Mouse (Mus musculus): ENCODE results near the gene Tmem132a. TPM values are rescaled to one million over a fixed set of nuclear protein-coding genes. Genes with fewer than 3 reads are reported as not detected.

Tmem132a gene
- polyA plus RNA-seq, 1 experiment, result 200 TPM

- Histone ChIP-seq H3K27ac (ENCODE audit: insufficient read depth, low read length) (no peak overlapping the region), H3K4me3 (ENCODE audit: insufficient read depth, low read length) (no peak overlapping the region), H3K4me1 (ENCODE audit: control insufficient read depth, insufficient read depth, low read length) (no peaks in the 10 kb centered on the region)
- TF ChIP-seq CTCF (IDR thresholded peaks at IDR 0.05; ENCODE audit: extremely low read depth, insufficient read depth, low read length), result no peak
- TF ChIP-seq POLR2A (IDR thresholded peaks at IDR 0.05; ENCODE audit: extremely low read depth, insufficient read depth, low read length), result no peak
These were observed 47.2 kb downstream of the Tmem132a start for GRCm38 (mm10) chr19:10822534-10822933.

GRCm38 (mm10) chr19:10821319-10821718 is 48.4 kb downstream of the Tmem132a start:
- Histone ChIP-seq H3K27ac (ENCODE audit: insufficient read depth, low read length) (no peak overlapping the region), H3K4me1 (ENCODE audit: control insufficient read depth, insufficient read depth, low read length) (no peaks in the 10 kb centered on the region), H3K4me3 (ENCODE audit: insufficient read depth, low read length) (no peak overlapping the region)
- TF ChIP-seq POLR2A (IDR thresholded peaks at IDR 0.05; ENCODE audit: extremely low read depth, insufficient read depth, low read length) (no peak), CTCF (IDR thresholded peaks at IDR 0.05; ENCODE audit: extremely low read depth, insufficient read depth, low read length) (no peak)

GRCm38 (mm10) chr19:10818217-10818946 is 51.4 kb downstream of the Tmem132a start:
- TF ChIP-seq CTCF (IDR thresholded peaks at IDR 0.05; ENCODE audit: extremely low read depth, insufficient read depth, low read length) (no peak), POLR2A (IDR thresholded peaks at IDR 0.05; ENCODE audit: extremely low read depth, insufficient read depth, low read length) (no peak)

GRCm38 (mm10) chr19:10816462-10816861 is 53.3 kb downstream of the Tmem132a start:
- Histone ChIP-seq H3K27ac (ENCODE audit: insufficient read depth, low read length) (no peak overlapping the region), H3K4me1 (ENCODE audit: control insufficient read depth, insufficient read depth, low read length) (no peaks in the 10 kb centered on the region), H3K4me3 (ENCODE audit: insufficient read depth, low read length) (no peak overlapping the region)
- no peak for TF ChIP-seq CTCF (IDR thresholded peaks at IDR 0.05; ENCODE audit: extremely low read depth, insufficient read depth, low read length)
- no peak for TF ChIP-seq POLR2A (IDR thresholded peaks at IDR 0.05; ENCODE audit: extremely low read depth, insufficient read depth, low read length)

More at GRCm38 (mm10) chr19:10818217-10818946, 51.4 kb downstream of the Tmem132a start:
- Histone ChIP-seq H3K4me1 (ENCODE audit: control insufficient read depth, insufficient read depth, low read length) (no peaks in the 10 kb centered on the region), H3K4me3 (ENCODE audit: insufficient read depth, low read length) (no peak overlapping the region), H3K27ac (ENCODE audit: insufficient read depth, low read length) (no peak overlapping the region)

- H3K27ac ChIP-seq (ENCODE audit: insufficient read depth, low read length), result no peak overlapping the region
- TF ChIP-seq POLR2A (IDR thresholded peaks at IDR 0.05; ENCODE audit: extremely low read depth, insufficient read depth, low read length) (no peak), CTCF (IDR thresholded peaks at IDR 0.05; ENCODE audit: extremely low read depth, insufficient read depth, low read length) (no peak)
- no peak overlapping the region for H3K4me3 ChIP-seq (ENCODE audit: insufficient read depth, low read length)
- H3K4me1 ChIP-seq (ENCODE audit: control insufficient read depth, insufficient read depth, low read length), result no peaks in the 10 kb centered on the region
These were observed 53.9 kb downstream of the Tmem132a start for GRCm38 (mm10) chr19:10815871-10816270.

GRCm38 (mm10) chr19:10813905-10814304 is 55.8 kb downstream of the Tmem132a start:
- TF ChIP-seq POLR2A (IDR thresholded peaks at IDR 0.05; ENCODE audit: extremely low read depth, insufficient read depth, low read length), result no peak
- TF ChIP-seq CTCF (IDR thresholded peaks at IDR 0.05; ENCODE audit: extremely low read depth, insufficient read depth, low read length), result no peak
- no peak overlapping the region for H3K27ac ChIP-seq (ENCODE audit: insufficient read depth, low read length)
- H3K4me1 ChIP-seq (ENCODE audit: control insufficient read depth, insufficient read depth, low read length), result peaks cover 4% of the 10 kb centered on the region
- no peak overlapping the region for H3K4me3 ChIP-seq (ENCODE audit: insufficient read depth, low read length)

GRCm38 (mm10) chr19:10813039-10813438 is 56.7 kb downstream of the Tmem132a start:
- TF ChIP-seq POLR2A (IDR thresholded peaks at IDR 0.05; ENCODE audit: extremely low read depth, insufficient read depth, low read length) (no peak), CTCF (IDR thresholded peaks at IDR 0.05; ENCODE audit: extremely low read depth, insufficient read depth, low read length) (no peak)
- Histone ChIP-seq H3K4me1 (ENCODE audit: control insufficient read depth, insufficient read depth, low read length) (peaks cover 5% of the 10 kb centered on the region), H3K4me3 (ENCODE audit: insufficient read depth, low read length) (no peak overlapping the region), H3K27ac (ENCODE audit: insufficient read depth, low read length) (no peak overlapping the region)

GRCm38 (mm10) chr19:10811471-10811870 is 58.3 kb downstream of the Tmem132a start:
- no peak for TF ChIP-seq POLR2A (IDR thresholded peaks at IDR 0.05; ENCODE audit: extremely low read depth, insufficient read depth, low read length)
- no peak for TF ChIP-seq CTCF (IDR thresholded peaks at IDR 0.05; ENCODE audit: extremely low read depth, insufficient read depth, low read length)
- Histone ChIP-seq H3K4me1 (ENCODE audit: control insufficient read depth, insufficient read depth, low read length) (peaks cover 5% of the 10 kb centered on the region), H3K27ac (ENCODE audit: insufficient read depth, low read length) (no peak overlapping the region), H3K4me3 (ENCODE audit: insufficient read depth, low read length) (no peak overlapping the region)

- no peak for TF ChIP-seq POLR2A (IDR thresholded peaks at IDR 0.05; ENCODE audit: extremely low read depth, insufficient read depth, low read length)
- no peak for TF ChIP-seq CTCF (IDR thresholded peaks at IDR 0.05; ENCODE audit: extremely low read depth, insufficient read depth, low read length)
- H3K4me1 ChIP-seq (ENCODE audit: control insufficient read depth, insufficient read depth, low read length), result peaks cover 5% of the 10 kb centered on the region
- peak overlapping the region; percentile 92 for H3K27ac ChIP-seq (ENCODE audit: insufficient read depth, low read length)
- H3K4me3 ChIP-seq (ENCODE audit: insufficient read depth, low read length), result no peak overlapping the region
These were observed 59.6 kb downstream of the Tmem132a start for GRCm38 (mm10) chr19:10810176-10810492.

- TF ChIP-seq CTCF (IDR thresholded peaks at IDR 0.05; ENCODE audit: extremely low read depth, insufficient read depth, low read length) (no peak), POLR2A (IDR thresholded peaks at IDR 0.05; ENCODE audit: extremely low read depth, insufficient read depth, low read length) (peak; percentile 9; the same call in 1 of the 2 replicates)
- no peak overlapping the region for H3K4me3 ChIP-seq (ENCODE audit: insufficient read depth, low read length)
- H3K27ac ChIP-seq (ENCODE audit: insufficient read depth, low read length), result peak overlapping the region; percentile 92
- H3K4me1 ChIP-seq (ENCODE audit: control insufficient read depth, insufficient read depth, low read length), result peaks cover 5% of the 10 kb centered on the region
These were observed 60.1 kb downstream of the Tmem132a start for GRCm38 (mm10) chr19:10809428-10810175.
